Mouse (Mus musculus) cerebellum, postnatal 36 days (tissue): ENCODE data around the gene Metap2.
A peak's percentile ranks its signal among the peaks of the same experiment; 100 is the strongest.
"Not testable (repeated sequence)": the region's sequence is repeated elsewhere in the genome, so short reads cannot be mapped to it uniquely, and the experiment has no call there.

Source experiments
- DNase-seq, 2 experiments: peaks; one replicate each; pipeline ENCODE4 v3.0.0; 2021 to 2022; ENCODE audit warnings: mixed read lengths in 2 of 2

Gene Metap2

DNA sequence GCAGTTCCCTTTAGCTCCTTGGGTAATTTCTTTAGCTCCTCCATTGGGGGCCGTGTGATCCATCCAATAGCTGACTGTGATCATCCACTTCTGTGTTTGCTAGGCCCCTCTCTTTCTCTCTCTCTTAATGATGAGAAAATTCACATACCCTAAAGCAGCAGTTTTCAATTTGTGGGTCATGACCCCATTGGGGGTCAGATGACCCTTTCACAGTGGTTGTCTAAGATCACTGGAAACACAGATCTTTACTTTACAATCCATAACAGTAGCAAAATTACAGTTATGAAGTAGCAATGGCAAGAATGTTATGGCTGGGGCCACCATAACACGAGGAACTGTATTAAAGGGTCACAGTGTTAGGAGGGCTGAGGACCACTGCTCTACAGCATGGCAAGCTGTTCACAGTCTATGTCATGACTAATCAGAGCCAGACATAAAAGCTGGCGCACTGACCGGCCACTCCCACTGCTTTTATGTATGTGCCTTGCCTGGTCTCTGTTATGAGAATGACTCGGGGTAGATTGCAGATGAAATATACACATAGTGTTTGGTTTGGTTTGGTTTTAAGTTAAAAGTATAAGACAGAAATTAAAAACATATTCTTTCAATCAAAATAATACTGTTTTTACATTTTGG lies 13.0 kb upstream of the Metap2 start:
- no peak for DNase-seq

DNA sequence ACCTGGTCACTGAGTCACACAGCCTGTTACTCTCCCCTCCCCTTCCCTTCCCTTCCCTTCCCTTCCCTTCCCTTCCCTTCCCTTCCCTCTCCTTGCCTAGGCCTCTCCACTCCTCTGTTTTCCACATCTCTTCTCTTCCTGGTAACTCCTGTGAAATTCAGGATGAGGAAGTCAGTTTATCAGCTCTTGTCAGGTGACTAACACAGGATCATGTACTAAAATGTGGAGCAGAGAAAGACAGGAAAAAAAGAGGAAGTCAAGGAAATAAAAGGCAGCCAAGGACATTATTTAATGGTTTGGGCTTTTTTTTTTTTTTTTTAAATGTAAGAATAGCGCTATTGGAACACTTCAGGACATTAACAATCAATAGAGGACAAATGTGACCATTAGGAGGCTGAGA lies 12.1 kb upstream of the Metap2 start:
- no peak for DNase-seq

DNA sequence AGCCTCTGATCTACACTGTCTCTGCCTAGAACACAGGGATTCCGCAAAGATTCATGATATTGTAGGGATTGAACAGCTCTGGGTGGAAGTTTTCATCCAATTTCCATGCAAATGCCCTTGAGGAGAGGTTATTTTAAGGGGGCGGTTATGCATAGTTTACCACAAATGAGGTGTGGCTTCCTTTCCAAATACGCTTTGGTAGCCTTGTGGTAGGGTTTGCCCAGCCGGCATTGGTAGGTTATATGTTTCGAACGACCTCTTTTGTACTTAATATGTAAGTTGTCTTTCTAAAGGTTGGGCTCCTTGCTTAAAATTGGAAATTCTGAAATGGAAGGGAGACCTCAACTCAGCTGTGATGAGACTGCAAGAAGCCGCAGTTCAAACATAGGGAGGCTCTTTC lies 11.6 kb upstream of the Metap2 start:
- DNase-seq = no peak

DNA sequence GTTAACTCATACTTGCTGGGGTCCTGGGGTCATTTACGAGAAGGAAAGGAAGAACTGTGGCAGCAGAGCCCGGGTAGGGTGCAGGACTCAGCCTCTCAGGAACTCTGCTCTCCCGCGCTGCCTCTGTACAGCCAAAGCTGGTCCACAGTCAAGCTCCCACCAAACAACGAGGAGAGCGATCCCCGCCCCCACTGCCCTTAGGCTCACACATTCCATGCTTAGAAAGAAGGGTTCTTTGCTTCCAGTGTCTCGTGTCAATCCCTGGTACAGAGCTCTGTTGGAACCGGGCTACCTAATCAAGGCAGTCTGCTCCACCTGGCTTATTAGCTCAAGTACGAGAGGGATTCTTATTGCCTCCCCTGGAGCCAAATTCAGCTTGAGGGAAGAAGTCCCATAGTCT lies 10.5 kb upstream of the Metap2 start:
- no peak for DNase-seq

DNA sequence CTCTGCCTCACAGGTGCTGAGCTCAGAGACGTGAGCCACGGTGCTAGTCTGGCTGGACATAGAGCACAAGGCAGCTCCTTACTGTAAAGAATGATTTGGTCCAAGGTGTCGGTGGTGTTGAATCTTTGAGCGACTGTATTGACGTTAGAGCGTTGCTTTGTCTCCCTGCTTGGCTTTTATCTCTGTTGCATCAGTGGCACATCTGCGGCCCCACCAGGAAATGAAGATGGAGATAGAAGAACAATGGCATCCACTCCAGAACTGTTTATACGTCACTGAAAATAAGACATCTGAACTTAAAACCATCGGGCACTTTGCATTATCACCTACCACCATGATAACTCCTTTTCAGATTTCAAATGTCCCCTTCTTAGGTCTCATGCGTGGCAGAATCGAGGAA lies 3.0 kb upstream of the Metap2 start:
- no peak for DNase-seq

DNA sequence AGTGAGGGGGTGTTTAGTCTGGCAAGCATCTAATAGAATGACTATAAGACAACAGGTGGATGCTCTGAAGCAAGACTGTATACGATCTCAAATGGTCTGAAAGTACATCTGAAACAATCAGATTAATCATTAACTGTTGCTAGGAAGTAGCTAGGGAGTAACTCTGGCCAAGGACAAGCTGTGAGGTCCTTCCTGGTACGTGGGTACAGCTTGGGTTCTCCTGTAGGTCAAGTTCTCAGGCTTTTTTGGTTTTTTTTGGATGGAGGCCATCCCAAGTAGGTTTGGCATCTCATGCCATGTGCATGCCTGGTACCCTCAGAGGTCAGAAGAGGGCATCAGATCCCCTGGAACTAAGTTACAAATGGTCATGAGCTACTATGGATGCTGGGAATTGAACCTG lies 2.4 kb upstream of the Metap2 start:
- no peak for DNase-seq

DNA sequence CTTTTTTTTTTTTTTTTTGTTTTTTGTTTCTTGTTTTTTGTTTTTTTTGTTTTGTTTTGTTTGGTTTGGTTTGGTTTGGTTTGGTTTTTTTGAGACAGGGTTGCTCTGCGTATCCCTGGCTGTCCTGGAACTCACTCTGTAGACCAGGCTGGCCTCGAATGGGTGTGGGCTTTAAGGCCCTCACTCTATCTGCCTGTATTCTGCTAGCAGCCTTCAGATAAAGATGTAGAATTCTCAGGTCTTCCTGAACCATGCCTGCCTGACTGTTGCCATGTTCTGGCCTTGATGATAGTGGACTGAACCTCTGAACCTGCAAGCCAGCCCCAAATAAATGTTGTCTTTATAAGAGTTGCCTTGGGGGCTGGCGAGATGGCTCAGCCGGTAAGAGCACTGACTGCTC lies 4.3 kb downstream of the Metap2 start:
- DNase-seq = no peak

DNA sequence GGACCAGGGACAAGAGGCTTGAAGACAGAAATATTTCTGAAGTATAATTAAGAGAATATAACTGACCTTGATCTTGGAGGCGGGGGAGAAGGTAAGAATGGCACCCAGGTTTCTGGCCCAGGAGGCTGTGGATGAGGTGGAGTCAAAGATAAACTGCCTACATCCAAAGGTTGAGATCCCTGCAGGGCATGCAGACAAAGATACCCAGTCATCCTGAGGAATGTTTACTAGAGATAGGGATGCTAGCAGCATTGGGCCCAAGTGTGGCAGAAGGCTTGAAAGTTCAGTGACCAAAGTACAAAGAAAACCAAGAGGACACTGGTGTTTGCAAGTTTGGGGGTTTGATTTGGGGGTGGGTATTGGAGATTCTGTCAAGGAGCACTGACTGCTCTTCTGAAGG lies 5.9 kb downstream of the Metap2 start:
- no peak for DNase-seq

DNA sequence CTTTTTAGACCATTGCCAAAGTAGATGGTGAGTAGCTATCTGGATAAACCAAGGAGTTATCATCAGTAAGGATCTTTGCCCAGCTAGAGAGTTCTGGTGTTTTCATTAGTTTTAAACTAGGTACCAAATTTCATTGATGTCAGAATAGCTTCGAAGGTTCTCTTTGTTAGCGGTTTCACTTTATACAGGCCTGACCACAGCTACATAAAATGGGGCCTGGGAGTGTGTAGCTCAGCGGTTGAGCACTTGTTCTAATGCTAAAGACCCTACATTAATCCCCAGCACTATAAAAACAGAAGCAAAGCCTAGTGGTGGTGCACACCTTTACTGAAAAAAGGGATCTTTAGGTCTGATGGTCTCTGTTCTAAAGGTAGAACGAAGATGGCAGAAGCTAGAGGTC lies 6.3 kb downstream of the Metap2 start:
- DNase-seq = no peak

DNA sequence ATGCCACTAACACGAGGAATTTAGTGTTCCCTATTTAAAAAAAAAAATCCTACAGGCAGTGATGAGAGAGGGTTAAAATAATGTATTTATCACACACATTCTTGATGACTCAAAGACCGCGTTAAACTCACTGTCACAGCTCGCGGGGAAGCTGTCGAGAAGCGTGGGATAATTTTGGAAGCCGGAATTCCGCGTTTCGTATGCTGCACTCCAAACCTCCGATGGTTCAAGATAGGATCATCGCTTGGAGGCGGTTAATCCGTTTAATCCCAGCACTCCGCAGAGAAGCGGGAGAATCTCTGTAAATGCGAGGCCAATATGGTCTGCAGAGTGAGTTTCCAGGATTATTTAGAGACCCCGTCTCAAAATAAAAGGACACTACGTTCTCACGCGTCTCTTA lies 6.9 kb downstream of the Metap2 start:
- DNase-seq = no peak

DNA sequence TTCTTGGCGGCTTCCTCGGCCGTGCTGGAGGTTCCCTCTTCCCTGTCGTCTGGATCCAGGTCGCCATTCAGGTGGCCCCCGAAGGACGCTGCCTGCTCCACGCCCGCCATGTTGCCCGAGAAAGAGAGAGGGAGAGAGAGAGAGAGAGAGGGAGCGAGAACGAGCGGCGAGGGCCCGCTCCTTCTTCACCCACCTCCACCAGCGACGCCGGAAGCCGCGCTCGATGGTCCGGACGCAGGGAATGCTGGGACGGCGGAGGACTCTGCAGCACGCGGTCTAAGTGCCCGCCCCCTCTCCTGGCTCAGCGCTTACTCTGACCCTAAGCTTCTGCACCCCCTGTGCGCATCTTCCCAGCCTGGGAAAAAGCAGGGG lies 7.3 kb downstream of the Metap2 start:
- peak; percentile 90 to 91 for DNase-seq

DNA sequence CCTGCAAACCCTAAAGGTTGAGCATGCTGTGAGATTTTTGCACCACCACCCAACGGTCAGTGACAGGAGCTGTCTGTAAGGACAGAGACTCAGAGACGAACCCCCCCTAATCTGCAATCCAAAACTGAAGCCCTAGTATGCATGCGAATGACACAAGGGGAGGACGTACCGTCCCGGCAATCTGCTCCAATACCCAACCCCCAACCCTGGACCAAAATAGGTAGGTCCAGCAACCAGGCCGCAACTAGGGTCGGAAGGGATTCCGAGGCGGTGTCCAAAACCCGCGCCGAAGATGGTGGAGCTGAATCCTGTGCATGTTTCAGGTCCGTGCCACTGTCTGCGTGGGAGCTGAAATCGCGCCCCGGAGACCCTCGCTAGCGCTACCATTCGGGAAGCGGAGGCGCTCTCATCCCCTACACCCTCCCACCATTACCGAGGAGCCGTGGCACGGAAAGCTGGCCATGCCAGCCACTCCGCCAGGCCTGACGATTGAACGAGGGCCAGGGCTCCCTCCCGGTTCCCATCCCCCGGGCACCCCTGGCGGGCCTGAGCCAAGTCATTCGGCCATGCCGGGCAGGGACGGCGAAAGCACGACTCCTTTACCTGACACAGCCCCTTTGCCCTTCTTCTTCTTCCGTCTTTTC lies 7.8 kb downstream of the Metap2 start:
- DNase-seq = peak in 1 of 2 experiments; percentile 60

DNA sequence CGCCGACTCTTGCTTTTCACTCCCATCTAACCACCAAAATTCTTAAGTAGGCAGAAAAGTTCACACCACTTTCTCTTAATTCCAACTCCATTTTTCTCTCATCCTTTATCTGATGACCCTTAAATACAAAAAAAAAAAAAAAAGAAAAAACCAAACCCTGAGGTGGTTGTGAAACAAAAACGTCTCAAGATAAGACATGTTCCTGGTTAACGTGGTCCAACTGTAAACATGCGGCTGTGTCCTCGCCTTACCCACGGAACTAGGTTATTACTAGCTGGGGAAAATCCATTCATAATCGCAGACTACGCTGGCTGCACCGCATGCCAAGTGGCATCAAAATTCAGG lies 8.3 kb downstream of the Metap2 start:
- no peak for DNase-seq

DNA sequence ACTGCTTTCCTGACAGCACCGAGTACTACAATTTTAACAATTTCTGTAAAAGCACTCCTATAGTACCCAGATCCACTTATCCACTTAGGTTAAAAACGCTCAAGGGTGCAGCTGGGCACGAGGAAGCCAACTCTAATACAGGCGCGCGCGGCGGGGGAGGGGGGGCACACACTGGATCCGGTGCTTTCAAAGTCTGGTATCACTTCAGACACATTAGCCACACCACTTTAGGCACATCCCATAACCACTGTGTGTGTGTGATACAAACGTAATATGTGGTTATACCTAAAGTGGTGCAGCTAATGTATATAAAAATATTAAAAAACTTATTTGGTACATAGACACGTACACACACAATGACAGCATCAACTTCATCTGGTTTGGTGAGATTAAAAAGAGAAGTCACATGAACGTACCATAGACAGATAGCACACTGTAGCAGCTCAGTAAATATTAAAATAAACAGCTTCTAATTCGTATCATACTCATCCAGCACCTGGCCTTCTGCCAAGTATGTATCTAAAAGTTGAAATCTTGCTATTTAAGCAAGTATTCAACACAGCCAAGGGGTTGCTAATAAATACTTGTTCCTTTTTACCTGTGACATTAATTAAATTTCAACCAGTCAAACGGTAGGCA lies 10.9 kb downstream of the Metap2 start:
- DNase-seq = no peak

DNA sequence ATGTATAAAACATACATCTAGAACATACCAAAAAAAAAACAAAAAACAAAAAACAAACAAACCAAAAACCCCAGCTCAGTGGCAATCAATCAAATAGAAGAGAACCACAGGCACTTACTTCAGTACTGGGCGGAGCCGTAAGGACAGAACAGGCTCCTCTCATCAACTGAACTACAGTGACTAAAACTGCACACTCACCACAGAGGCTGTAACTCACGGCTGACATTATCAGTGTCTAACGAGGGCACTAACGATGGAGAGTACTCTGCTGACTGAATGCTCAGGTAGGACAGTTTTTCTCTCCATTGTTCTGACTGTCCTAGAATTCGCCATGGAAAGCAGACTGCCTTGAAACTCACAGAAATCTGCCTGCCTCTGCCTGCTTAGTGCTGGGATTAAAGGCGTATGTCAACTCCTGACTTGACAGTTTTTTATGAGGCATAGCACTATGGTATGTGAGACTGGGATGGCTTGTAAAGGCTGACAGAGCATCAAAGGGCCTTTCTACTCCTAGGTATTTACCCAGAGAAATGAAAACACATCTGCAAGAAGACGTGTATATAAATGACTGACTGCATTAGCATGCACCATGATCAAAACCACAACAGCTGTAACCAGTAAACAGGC lies 14.0 kb downstream of the Metap2 start:
- DNase-seq = no peak

DNA sequence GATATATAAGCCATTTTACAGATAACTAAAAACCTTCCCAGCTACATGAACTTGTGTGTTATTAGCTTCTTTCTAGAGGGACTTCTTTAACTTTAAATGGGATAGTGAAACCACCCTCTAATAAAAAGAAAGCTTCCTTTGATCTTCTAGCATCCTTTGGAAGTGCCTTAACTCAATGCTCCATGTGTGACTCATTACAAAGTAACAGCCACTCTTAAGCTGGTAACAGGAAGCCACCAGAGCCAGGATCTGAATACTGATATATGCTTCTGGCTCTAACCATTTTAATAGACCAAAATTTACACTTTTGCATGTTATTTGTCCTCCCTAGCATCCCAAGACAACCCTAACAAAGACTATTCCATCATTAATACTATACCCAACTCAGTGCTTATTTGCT lies 15.0 kb downstream of the Metap2 start:
- DNase-seq = no peak

DNA sequence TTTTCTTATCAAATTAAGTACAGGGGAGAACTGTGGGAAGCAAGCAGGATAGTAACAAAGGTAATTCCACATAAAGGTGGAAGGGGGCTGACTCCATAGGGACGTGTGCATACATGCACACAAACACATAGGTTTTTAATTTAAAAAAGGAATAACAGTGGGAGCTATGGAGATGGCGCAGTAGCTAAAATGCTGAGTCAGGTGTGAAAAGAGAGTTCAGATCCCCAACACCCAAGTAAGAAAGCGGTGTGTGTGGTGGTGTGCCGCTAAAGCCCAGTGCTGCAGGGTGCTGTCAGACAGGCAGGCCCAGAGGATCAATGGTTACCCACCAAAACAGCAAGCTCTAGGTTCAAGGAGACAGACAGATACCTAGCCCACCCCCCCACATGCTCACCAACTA lies 18.2 kb downstream of the Metap2 start:
- no peak for DNase-seq

DNA sequence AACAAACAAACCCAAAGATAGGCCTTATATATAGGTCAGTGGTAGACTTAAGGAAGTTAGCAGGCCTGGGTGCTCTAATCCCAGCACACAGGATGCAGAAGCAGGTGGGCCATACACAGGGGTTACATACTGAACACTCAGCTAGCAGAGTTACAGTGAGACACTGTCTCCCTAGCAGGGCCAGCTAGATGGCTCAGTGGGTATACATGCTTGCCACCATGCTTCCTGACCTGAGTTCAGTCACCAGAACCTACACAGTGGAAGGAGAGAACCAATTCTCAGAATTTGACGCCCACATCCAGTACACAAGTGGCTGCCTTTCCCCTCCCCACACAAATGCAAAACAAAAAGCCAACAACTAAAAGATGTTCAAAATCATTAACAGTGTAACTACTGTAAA lies 20.1 kb downstream of the Metap2 start:
- no peak for DNase-seq

DNA sequence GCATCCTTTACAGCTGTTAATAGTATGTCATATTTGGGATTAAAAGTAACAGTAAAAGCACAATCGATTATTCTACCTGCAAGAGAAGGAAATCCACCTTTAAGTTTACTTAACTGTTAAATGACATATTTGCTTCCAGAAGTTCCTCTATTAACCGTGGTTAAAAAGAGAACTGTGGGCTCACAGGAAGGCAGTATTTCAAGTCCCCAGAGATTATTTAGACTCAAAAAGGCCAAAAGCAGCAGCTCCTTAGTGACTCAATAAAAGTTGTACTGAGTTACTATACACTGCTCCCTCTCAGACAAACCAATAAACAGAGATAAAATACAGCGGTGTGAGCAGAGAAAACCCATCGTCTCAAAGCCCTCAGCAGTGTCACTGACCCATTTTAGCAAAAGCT lies 28.0 kb downstream of the Metap2 start:
- no peak for DNase-seq

DNA sequence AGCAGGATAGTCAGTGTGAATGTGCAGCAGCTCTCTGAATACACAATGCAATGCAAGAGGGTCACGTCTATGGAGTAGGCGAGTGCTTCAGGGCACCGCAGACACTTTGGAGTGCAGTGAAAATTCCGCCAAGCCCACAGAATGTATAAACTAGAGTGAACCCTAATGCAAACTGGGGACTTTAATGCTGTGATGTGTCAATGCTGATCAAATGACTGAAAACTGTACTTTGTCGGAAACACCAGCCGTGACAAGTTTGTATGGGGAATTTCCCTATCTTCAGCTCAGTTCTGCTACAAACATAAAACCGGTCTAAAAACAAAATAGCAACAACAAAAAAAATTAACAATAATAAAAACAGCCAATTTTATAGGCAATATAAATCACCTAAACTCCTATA lies 28.5 kb downstream of the Metap2 start:
- no peak for DNase-seq

DNA sequence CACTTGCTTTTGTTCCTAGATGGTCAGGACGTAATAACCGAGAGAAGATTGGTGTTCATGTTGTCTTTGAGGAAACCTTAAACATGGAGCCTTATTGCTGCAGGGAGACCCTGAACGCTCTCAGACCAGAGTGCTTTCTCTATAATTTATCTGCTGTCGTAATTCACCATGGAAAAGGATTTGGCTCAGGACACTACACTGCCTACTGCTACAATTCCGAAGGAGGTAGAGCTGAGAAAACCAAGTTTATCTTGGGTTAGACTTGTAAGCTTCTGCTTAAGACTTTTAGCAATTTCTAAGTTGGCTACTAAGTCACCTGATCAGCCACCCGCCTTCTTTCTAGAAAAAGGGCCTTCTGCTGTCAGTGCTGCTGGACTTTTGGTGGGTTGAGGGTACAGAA lies 40.8 kb downstream of the Metap2 start:
- no peak for DNase-seq

DNA sequence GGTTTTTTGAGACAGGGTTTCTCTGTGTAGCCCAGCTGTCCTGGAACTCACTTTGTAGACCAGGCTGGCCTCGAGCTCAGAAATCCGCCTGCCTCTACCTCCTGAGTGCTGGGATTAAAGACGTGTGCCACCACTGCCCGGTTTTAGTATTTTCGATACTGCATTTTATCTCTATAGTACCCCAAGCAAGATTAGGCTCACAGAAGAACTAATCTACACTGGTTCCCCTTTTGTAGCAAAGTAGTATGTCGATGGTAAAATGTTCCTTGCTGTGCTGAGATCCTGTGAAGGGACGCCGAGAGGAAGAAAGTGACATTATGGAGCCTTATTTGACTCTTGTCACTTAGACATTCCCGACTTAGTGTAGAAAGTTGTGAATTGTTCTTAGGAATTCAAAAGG lies 41.8 kb downstream of the Metap2 start:
- no peak for DNase-seq

DNA sequence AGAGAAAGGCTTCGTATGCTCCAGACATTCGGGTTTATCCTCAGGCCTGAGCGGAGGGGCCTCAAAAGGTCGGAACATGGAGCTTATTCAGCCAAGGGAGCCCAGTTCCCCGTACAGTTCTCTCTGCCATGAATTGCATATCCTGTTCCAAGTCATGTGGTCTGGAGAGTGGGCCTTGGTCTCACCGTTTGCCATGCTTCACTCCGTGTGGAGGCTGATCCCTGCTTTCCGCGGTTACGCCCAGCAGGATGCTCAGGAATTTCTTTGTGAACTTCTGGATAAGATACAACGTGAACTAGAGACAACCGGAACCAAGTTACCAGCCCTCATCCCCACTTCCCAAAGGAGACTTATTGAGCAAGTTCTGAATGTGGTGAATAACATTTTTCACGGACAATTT lies 50.2 kb downstream of the Metap2 start:
- DNase-seq = no peak

DNA sequence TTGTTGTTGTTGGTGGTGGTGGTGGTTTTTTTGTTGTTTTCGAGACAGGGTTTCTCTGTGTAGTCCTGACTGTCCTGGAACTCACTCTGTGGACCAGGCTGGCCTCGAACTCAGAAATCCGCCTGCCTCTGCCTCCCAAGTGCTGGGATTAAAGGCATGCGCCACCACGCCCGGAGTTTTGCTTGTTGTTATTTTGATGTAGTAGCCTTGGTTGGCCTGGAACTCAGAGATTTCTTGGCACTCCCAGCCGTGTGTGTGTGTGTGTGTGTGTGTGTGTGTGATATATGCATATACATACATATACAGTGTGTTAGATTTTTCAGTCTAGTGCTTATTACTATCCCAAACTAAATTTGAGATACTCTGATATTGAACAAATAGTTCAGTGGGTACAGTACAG lies 61.8 kb downstream of the Metap2 start:
- not testable (repeated sequence) for DNase-seq

DNA sequence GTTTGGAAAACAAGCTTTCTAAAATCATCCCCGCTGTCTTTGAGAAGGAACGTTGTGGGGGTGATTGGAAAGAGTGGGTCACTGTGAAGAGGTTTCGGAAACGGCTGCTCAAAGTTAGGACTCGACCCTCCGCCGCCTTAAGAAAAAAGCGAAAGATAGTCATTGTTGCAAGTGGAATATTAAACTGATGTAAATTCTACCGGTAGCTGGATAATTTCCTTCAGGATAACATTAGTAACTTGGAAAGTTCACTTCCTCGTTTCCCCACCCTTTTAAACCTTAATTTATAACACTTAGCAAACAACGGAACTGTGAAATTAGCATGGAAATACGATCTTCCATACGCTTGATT lies 62.5 kb downstream of the Metap2 start:
- no peak for DNase-seq
